Mouse (Mus musculus): ENCODE measurements around the gene Pak1ip1. TPM values are rescaled to one million over a fixed set of nuclear protein-coding genes. Genes with fewer than 3 reads are reported as not detected.
"Not testable (repeated sequence)": the region's sequence is repeated elsewhere in the genome, so short reads cannot be mapped to it uniquely, and the experiment has no call there.

Pak1ip1 gene
- total RNA-seq (2021) = 55.6 and 61.6 TPM in 2 replicates
- long read RNA-seq, transcript Pak1ip1-201 (10 exons, 1,722 nt) = major isoform, 66 of 75 reads
- long read RNA-seq, partial matches to known transcripts = 4 of 75 reads
- long read RNA-seq, other reads (novel, unspliced or antisense) = 4 of 75 reads

DNA sequence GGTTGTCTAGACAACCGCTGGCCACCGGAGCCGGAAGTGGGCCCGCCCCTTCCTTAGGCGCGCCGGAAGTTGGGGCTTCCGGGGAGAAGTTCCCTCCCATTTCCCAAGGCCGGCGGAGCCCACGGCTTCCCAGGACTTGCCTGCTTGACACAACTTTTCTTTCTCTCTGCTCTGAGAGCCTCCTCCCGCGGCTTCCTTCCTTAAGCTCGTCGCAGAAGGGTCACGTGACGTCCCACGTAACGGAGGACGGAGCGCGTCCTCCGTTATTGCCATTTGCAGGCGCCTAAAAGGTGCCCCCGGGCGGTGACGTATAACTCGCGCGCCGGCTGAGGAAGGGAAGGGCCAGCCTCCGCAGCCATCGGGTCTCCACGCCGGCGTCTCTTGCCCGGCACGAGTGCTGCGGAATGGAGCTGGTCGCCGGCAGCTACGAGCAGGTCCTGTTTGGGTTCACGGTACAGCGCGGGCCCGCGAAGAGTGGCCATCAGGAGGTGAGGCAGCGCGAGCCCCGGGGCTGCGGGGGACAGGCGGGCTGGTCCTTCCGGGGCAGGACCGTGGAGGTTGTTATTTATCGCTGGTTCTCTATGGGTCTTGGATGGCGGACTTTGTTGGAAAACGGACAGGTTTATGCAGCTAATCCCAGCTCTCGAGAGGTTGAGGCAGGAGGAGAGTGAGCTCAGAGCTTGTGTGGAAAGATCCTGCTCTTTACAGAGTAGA, at the start of gene Pak1ip1:
Pak1ip1 (plus strand) TSS at position 98 of the 714 bp plus-strand sequence.
- DNase-seq = peak; percentile 93

DNA sequence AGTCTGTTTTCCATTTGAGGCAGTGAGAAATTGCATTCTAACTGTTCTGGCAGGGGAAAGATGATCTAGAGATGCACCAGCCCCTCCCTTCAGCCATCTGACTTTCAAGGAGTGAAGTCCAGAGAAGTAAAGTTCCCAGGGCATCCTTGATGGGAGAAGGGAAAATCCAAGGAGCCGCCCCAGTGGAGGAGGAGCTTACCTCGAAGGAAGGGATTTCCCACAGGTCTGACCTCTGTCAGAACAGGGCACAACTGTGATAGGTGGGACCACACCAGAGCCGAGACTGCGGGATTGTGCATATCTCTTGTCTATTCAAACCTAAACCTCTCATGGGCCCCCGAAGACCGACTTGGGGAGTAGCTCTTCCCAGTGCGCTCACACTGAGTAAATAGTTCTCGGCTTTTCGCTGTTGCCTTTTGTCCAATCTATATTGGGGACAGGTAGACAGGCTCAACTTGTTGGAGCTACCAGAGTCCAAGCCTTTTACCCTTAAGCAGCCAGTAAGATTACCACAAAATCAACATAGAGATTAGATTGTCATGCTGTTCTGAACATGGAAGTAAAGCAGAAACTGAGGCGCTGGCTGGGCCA, 49.3 kb upstream of the Pak1ip1 start:
- no peak for DNase-seq

DNA sequence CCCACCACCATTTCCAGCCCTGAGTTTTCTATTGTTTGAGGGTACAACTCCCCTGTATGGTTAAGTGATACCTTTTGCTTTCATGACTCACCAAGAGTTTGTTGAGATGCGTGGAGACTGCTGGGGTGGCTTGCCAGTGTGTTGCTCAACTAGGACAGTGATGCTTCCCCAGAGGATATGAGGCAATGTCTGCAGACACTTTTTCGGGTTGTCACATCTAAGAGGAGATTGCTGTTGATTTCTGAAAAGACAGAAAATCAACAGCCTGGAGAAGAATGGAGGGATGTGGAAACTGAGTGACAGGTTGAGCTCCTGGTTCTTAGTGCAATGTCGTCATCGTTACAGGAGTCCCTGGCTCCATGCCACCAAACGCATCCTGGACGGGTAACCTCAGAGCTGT, 47.6 kb upstream of the Pak1ip1 start:
- DNase-seq = no peak

DNA sequence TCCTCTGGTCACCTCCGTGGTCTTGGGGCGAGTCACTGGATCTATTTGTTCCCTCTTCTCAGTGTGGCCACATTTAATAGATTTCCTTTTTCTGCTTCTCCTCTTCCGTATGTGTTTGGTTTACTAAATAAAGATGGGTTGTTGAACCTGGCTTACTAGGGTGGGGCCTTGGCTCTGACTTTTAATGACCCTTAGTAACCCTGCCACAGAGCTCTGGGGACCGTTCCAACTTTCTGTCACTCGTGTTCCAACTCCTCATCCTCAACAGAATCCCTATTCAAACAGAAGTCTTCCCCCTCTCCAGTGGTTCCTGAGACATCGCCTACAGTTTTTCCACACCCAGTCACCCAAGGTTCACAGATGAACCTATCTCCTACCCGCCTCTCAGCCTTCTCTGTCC, 45.0 kb upstream of the Pak1ip1 start:
- no peak for DNase-seq

DNA sequence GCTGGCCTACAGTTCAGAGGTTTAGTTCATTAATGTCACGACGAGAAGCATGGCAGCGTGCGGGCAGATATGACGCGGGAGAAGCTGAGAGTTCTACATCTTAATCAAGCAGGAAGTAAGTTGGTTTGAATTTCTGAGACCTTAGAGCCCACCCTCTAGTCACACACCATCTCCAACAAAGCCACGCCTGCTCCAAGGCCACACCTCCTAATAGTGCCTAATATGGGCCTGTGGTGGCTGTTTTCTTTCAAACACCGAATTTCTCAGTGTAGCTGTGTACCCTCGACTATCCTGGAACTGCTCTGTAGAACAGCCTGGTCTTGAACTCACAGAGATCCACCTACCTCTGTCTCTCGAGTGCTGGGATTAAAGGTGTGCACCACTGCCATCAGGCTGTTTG, 33.2 kb upstream of the Pak1ip1 start:
- no peak for DNase-seq

DNA sequence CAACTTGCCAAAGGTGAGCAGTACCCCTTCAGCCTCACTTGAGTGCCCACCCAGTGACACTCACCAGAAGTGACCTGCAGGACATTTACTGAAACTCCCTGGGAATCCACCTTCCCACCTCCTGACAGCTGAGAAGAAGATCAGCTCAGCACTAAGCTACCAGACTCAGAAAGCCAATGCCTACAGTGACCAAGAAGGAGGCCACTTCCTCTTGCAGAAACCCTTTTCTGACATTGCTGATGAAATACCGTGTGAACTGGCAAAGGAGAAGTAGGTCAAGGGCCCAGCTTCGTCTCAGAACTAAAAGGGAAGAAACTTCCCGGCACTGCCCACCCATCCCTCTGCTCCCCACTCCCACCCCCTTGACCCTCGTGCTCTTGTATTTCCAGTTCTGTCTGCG, 32.3 kb upstream of the Pak1ip1 start:
- no peak for DNase-seq

DNA sequence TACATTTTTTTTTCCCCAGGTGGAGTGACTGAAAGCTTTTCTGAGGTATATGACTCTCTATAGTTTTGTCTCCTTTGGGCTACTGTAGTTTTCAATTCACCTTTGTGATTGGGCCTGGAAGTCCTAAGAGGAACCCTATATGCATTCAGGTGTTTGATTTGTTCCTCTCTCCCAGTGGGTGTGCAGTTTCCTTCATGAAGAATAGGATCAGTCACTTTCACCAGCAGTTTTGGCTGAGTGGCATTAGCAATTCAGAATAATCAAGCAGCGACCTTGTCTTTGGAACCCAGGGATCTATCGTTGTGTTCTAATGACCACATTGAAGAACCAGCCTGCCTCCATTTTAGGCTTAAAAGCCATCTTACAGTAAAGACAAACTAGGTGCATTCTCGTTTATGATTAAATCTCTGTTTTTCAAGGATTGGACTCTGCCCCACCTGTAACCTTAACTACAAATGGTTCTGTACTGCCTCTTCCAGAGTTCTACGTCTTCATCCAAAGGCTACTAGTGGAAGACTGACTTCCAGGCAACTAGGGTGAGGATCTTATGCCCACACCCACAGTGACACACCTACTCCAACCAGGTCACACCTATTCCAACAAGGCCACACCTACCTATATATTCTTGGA, 30.9 kb upstream of the Pak1ip1 start:
- DNase-seq = no peak

DNA sequence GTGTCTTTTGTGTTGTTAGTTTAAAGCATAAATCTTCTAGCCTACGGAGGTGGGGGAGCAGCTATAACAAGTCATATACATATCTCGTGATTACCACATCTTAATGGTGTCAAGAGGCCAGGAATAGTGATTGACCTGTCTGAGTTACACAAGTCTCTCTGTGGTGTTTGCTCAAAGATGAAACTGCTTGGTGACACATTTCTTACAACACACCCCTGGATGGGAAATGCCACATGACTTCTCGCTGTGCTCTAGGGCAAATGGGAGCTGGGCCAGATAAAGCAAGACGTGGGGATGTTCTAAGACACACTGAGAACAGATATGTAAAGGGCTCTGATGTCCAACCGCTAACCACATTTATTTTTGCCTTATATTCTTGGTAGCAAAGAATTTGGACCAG, 29.6 kb upstream of the Pak1ip1 start:
- DNase-seq = no peak

DNA sequence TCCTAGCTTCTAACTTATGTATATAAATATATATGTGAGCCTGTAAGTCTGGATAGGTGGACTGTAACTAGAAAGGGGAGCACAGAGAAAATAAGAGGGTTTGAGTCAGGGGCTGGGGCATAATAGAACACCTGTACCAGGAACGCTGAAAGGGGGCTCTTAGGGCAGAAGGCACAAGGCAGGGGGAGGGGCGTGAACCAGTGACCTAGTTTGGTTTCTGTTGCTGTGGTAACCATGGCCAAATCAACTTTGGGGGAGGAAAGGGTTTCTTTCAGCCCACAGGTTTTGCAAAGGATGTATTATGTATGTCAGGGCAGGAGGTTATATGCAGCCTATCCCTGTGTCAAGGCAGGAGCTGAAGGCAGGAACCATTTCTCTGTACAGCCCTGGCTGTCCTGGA, 29.0 kb upstream of the Pak1ip1 start:
- DNase-seq = no peak

DNA sequence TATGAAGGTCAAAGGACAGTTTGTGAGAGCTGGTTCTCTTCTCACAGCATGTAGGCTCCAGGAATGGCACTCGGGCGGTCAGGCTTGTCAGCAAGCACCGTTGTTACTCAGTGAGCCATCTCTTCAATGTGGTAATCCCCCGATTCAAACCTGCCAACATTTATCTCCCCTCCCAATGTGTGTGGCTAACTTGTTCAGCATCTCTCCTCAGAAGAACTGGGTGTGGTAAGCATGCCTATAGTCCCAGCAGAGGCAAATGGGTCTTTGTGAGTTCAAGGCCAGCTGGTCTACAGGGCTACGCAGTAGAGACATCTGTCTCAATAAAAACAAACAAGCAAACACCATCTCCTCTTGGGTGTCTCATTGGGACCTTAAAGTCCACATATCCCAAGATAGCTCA, 27.8 kb upstream of the Pak1ip1 start:
- DNase-seq = no peak

DNA sequence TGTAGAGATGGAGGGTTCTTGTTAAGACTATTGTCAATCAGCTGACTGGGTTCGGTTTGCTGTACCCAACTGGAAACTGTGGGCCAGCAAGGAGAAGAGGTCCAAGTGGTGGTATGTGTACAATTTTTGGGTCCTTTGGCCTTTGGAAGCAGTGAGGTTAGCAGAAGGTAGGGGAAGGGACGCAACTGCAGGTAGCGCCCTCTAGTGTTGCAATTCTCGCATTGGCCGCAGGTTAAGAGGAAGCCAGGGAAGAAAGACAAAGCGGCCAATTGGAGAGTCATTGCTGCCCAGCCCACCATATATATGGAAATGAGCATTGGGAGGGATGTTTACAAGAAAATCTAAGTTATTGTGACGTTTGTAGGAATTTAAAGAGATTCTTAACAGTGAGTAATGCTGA, 23.2 kb upstream of the Pak1ip1 start:
- DNase-seq = peak; percentile 56

DNA sequence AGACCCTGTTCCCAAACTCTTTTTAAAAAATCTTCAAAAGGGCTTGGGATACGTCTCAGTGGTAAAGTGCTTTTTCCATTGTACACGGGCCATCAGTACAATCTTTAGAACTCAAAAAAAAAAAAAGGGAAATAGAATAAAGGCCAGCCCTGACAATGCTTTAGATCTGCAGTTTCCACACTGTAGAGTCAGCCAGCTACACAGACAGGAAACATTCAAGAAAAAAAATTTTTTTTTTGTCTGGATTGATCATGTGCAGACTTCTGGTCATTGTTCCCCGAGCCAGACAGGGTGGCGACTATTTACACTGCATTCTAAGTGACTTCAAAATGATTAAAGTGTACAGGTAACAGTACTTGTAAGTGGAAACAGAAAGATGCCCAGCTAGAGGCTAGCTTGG, 22.2 kb upstream of the Pak1ip1 start:
- DNase-seq = no peak

DNA sequence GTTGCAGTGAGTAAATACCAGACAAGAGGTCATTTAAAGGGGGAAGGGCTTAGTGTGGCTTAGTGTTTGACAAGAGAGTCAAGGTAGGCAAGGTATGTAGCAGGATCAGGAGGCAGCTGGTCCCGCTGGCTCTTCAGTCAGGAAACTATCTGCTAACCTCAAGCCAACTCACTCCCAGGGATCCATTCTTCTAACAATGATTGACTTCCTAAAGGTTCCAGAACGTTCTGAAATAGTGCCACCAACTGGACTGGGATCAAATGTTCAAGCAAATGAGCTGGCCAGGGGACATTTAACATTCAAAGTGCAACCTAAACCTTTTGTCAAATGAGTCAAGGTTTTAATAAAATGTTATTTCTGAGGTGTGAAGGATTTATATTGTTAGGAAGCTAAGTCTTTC, 21.5 kb upstream of the Pak1ip1 start:
- no peak for DNase-seq

DNA sequence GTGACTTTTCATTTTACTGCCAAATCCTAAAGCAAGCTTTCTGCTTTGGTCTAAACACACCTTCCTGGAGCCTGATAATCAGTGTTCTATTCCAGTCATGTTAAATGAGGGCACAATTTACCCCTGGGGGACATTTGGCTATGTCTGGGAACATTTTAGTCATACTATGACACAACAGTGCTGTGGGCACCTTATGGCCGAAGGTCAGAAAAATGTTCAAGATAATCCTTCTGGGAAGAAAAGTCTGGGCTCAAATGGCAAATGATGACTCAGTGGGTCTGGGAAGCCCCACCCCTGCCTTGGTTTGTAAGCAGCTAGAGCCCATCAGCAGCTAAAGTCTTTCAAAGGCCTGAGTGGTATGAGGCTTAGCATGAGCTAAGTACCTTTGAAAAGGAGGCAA, 18.1 kb upstream of the Pak1ip1 start:
- DNase-seq = peak; percentile 14

DNA sequence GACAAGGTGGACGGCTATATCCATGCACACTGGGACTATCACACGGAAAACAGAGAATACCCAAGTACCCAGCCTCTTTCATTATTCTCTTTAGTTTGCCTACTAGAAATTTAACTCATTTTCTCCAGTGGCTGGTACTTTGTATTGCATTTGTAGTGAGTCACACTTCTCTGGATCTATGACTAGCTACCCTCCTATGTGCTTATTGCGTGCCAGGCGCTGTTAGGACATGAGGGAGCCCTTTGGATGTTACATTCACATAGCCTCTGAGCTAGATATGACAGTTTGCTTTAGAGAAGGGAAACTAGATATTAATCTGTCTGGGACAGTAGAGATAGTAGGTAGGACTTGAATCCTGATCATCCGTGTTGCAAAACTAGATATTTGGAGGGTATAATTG, 14.7 kb upstream of the Pak1ip1 start:
- no peak for DNase-seq

DNA sequence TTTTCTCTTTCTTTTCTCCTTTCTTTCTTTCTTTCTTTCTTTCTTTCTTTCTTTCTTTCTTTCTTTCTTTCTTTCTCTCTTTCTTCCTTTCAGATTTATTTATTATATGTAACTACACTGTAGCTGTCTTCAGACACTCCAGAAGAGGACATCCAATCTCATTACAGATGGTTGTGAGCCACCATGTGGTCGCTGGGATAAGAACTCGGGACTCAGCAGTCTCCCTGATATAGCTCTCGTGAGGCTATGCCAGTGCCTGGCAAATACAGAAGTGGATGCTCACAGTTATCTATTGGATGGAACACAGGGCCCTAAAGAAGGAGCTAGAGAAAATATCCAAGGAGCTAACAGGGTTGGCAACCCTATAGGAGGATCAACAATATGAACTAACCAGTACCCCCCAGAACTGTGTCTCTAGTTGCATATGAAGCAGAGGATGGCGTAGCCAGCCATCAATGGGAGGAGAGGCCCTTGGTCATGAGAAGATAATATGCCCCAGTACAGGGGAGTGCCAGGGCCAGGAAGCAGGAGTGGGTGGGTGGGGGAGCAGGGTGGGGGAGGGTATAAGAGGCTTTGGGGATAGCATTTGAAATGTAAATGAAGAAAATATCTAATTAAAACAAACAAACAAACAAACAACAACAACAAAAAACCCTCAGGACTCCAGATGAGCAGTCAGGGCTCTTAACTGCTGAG, 13.1 kb upstream of the Pak1ip1 start:
- DNase-seq = not testable (repeated sequence)

DNA sequence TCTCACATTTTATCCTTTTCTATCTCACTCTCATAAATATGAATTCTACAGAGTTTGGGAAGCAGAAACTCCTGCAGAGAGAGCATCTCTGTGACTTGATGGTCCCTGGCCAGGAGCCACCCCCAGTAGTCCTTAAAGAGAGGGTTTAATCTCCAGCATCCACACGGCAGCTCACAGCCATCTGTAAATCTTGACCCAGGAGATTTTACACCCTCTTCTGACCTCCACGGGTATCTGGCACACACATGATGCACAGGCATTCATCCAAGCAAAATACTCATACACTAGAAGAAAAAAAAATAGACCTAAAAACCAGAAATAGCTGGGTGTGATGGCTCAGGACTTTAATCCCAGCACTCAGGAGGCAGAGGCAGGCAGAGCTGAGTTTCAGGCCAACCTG, 12.4 kb upstream of the Pak1ip1 start:
- no peak for DNase-seq

DNA sequence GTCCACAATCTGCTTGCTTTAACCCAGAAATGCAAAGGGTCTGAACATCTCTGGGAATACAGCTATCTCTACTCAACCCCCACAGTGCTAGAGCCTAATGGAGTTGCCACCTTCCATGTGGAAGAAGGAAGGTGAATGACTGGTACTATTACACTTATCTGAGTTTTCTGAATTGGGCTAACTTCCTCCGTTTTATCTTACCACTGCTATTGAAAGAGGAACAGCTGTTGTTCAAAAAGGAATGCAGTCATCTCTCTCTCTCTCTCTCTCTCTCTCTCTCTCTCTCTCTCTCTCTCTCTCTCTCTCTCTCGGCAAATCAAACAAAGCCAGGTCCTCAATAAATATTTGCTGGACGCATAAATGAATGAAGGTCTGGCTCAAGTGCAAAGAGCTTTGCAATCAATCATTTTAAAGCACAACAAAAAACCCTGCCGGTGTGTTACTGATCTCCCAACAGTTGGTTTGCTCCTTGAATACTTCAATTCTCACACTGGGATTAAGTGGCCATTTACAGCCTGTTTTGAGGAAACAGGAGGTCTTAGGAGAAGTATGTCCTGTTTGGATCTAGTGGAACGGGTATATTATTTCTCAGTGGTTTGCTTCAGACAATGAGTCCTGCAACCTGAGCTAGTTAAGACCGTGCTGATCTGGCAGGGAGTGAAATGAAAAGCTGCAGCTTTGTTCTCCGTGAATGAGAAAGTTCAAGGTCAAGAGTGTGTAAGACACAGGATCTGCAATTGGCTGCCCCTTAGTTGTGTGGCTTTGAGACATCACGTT, 6.1 kb upstream of the Pak1ip1 start:
- DNase-seq = no peak

DNA sequence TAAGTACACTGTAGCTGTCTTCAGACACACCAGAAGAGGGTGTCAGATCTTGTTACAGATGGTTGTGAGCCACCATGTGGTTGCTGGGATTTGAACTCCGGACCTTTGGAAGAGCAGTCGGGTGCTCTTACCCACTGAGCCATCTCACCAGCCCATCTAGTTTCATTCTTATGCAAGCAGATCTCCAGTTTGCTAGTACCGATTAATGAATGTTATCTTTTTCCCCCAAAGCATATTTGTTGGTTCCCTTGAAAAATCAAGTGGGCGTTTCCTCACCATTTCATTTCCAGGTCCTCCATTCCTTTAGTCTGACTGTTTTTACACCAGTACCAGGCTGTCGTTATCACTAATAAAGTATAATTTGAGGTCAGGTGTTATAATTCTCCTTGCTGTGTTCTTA, 2.3 kb upstream of the Pak1ip1 start:
- not testable (repeated sequence) for DNase-seq

DNA sequence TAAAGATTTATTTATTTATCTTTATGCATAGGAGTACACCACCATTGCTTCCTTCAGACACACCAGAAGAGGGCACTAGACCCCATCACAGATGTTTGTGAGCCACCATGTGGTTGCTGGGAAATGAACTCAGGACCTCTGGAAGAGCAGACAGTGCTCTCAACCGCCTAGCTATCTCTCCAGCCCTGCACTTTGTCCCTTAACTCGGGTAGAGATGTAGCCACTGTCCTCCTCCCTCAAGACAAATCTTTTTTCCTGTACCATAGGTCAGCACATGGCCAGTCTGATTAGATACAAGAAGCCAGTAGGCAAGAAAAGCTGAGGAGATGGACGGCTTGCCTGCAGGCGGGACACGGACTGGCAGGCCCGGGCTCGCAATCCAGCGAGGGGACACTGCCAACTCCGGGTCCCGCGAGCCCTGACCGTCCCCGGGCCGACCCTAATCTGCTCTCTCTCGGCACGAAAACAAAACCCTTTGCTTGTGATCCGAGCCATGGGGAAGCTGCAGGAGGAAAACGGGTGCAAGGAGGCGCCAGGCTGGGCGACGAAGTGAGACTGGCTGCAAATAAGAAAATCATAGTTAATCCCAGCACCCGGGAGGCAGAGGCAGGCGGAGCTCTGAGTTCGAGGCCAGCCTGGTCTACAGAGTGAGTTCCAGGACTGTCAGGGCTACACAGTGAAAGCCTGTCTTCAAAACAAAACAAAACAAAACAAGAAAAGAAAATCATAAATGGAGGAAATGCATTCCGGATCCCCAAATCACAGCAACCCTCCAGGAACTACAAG, 490 bp upstream of the Pak1ip1 start:
- peak; percentile 40 for DNase-seq

DNA sequence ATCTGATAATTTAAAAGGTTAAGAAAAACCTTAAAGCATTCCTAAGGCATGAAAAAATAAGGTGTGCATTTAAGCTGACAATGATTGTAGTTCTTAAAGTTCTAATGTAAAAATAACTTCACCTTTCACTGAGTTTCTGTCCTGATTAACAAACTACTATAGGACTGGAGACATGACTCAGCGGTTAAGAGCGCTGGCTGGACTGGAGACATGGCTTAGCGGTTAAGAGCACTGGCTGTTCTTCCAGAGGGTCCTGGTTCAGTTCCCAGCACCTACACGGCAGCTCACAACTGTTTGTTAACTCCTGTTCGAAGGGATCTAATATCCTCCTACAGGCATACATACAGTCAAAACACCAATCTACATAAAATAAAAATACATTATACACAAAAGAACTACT, 1.2 kb downstream of the Pak1ip1 start:
- DNase-seq = no peak

Measured in adrenal gland, postnatal 25 days (tissue).